Mouse (Mus musculus): ENCODE data around the gene Rce1.
A peak's percentile ranks its signal among the peaks of the same experiment; 100 is the strongest.
"Not testable (repeated sequence)": the region's sequence is repeated elsewhere in the genome, so short reads cannot be mapped to it uniquely, and the experiment has no call there.

Gene Rce1

DNA sequence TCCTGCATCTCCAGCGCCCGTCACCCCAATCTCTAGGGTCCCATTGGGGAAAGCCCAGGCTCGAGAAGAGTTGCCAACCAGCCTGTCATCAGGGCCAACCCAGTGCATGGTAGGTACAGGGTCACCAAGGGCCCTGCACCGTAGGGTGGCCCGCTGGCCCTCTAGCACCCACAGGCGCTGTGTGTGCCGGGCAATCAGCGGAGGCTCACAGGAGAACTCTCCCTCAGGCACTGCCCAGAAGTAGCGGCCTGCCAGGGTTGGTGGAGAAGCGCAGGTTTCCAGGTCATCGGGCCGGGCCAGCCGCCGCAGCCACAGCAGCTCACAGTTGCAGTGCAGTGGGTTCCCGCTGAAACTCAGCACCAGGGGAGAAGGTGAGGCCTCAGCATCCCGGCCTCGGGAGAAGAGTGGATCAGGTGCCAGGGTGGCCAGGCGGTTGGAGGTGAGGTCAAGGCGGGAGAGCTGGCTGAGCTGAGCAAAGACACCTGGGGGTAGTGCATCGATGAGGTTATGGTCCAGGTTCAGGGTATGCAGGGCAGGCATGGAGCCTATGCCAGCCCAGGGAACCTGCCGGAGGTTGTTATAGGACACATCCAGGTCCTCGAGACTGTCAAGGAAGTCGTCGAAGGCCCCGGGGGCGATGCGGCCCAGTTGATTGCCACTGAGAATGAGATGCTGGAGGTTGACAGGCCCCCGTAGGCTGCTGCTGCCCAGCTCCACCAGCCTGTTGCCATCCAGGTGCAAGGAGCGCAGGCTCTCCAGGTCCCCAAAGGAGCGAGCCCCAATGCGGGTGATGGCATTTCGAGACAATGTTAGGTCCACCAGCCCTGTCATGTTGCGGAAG is 11.8 kb downstream of the Rce1 start:
- DNase-seq (ENCODE audit: low spot score): no peak

GRCm38 (mm10) chr19:4612181-4612961 is 13.1 kb downstream of the Rce1 start:
- no peak for DNase-seq (ENCODE audit: low spot score)

- no peak for DNase-seq (ENCODE audit: low spot score)
Observed at GRCm38 (mm10) chr19:4610109-4610508, 15.3 kb downstream of the Rce1 start.

- DNase-seq (ENCODE audit: low spot score): no peak
Observed at GRCm38 (mm10) chr19:4608511-4608910, 16.9 kb downstream of the Rce1 start.

- no peak for DNase-seq (ENCODE audit: low spot score)
Observed at GRCm38 (mm10) chr19:4607406-4607805, 18.0 kb downstream of the Rce1 start.

DNA sequence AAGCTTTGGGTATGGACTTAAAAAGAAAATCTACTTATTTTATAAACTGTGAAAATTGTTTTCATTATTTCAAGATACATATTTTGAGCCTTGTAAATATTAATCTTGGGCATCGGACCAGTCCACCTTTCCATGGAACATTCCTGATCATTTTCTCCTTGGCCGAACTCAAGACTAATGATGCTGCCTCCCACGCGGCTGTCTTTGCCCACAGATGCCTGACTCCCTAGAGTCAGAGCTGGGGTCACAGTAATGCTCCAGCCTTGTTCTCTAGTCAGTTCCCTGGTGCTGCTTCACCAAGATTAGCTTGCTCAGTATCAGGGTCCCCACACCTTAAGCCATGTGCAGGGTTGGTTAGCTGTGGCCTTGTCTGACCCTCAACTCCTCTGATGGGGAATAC is 19.8 kb downstream of the Rce1 start:
- no peak for DNase-seq (ENCODE audit: low spot score)

- no peak for DNase-seq (ENCODE audit: low spot score)
Observed at GRCm38 (mm10) chr19:4603801-4604723, 21.4 kb downstream of the Rce1 start.

DNA sequence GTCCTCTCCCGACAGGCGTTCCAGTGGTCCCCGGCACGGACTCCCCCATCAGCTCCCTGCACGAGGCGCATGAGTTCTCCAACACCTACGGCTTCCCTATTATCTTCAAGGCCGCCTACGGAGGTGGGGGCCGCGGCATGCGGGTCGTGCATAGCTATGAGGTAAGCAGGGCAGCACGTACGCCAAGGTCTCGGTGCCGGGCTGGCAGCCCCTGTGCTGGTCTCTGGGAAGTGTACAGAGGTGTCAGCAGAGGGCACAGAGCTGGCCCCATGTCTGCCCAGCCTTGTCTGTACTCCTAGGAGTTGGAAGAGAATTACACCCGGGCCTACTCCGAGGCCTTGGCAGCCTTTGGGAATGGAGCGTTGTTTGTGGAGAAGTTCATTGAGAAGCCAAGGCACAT is 23.0 kb downstream of the Rce1 start:
- DNase-seq (ENCODE audit: low spot score): no peak

DNA sequence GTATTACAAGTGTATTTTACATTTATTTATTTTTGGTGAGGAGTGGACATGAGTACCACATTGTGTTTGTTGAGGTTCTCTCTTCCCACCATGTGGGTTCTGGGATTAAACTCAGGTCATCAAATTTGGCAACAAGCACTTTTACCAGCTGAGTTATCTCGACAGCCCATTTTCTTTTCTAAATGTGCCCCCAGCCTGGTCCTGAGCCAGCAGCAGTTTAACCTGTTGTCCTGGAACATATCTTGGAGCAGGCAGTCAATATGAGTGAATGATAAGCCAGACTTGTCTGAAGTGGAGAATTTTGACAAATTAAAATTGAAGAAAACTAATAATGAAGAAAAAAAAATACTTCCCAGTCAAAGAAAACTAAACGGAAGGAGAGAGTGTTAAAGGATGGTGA is 29.4 kb downstream of the Rce1 start:
- no peak for DNase-seq (ENCODE audit: low spot score)

GRCm38 (mm10) chr19:4593792-4594522 is 31.5 kb downstream of the Rce1 start:
- peak; percentile 88 for DNase-seq (ENCODE audit: low spot score)

DNA sequence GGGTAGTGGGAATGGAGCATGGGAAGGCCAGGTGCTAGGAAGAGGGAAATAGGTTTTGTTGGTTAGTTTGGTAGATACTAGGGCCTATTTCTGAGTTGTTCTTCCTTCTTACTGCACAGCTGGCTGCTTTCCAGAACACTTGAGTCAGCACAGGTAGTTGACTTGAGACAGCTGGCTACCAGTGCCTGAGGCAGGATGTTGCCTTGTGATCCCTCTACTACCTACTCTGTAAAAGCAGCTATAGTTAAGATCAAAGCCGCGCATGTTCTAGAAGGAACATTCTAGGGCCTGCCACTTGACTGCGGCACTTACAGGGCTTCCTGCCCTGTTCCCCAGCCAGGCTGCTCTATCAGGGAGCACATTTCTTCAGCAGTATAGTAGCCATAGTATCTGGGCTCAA is 35.4 kb downstream of the Rce1 start:
- DNase-seq (ENCODE audit: low spot score): no peak

- peak; percentile 54 for DNase-seq (ENCODE audit: low spot score)
Observed at GRCm38 (mm10) chr19:4589081-4589480, 36.4 kb downstream of the Rce1 start.

DNA sequence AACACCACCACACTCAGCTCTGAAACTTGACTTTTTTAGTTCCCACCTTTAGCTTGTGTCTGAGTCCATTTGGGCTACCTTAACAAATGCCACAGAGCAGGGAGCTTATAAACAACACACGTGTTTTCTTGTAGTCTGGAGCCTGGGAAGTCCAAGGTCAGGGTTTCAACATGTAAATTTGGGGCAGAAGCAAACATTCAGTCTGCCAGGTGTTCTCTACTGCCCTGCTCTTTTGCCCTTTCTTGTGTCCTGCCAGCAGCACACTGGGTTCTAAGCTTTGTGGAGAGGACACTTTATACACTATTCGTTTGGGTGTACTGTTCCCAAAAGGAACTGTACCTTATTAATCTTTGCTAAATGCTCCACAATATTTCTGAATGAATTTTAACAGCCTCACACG is 37.0 kb downstream of the Rce1 start:
- DNase-seq (ENCODE audit: low spot score): no peak

- no peak for DNase-seq (ENCODE audit: low spot score)
Observed at GRCm38 (mm10) chr19:4587426-4587825, 38.0 kb downstream of the Rce1 start.

DNA sequence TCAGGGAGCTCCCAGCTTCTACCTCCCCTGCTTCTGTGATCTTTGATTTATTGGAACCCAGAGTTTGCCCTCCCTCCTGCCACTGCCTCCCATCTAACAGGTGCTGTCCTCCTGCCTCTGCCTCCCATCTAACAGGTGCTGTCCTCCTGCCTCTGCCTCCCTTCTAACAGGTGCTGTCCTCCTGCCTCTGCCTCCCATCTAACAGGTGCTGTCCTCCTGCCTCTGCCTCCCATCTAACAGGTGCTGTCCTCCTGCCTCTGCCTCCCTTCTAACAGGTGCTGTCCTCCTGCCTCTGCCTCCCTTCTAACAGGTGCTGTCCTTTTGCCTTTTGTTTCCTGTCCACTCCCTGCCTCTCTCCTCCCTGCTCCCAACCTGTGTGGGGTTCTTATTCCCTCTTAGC is 38.7 kb downstream of the Rce1 start:
- not testable (repeated sequence) for DNase-seq (ENCODE audit: low spot score)

DNA sequence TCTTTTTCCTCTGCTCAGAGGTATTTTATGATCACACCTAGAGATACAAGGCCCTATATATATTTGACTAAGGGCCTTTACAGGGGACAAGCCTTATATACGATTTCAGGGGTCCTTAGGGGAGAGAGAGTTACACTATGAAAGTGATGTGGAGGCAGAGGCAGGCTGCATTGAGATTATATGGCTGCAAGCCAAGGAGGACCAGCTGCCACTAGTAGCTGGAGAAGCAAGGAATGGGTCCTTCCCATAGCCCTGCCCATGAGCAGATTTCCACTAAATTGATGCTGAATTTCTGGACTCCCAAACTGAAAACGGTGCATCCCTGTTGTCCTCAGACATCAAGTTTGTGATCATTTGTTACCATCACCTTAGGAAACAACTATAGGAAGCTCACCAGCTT is 41.6 kb downstream of the Rce1 start:
- no peak for DNase-seq (ENCODE audit: low spot score)

GRCm38 (mm10) chr19:4579296-4579695 is 46.1 kb downstream of the Rce1 start:
- no peak for DNase-seq (ENCODE audit: low spot score)

GRCm38 (mm10) chr19:4578799-4579198 is 46.6 kb downstream of the Rce1 start:
- peak; percentile 92 for DNase-seq (ENCODE audit: low spot score)

DNA sequence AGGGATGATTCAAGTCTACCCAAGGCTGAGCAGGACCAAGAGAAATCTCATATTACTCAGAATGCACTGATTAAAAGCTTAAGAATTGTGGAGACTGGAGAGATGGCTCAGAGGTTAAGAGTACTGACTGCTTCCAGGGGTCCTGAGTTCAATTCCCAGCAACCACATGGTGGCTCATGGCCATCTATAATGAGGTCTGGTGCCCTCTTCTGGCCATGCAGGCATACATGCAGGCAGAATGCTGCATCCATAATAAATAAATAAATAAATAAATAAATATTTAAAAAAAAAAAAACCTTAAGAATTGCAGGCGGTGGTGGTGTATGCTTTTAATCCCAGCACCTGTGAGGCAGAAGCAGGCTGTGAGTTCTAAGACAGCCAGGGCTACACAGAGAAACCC is 52.2 kb downstream of the Rce1 start:
- DNase-seq (ENCODE audit: low spot score): no peak

All from adipocyte (in vitro differentiated cells).